Mouse (Mus musculus): Measurements from ENCODE around the gene Gm614.

DNA sequence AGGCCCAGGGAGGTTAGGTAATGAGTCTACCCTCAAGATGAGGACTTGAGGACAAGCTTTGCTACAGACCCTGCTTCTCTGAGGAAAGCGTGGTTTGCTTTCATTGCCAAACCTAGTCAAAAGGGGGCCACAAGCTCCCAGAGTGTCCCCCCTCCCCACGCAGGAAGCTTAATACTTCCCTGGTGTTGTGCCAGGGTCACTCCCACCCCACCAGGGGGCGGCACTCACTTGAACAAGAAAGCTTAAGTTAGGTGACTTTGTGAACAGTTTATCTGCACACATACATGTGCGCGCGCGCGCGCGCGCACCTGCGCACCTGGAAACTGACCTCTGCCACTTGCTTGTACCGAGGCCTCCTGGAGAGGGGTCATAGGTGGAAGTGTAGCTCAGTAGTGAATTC lies 7.2 kb downstream of the Gm614 start:
- TF ChIP-seq CTCF (IDR thresholded peaks at IDR 0.05; ENCODE audit: low read depth) (peak; percentile 51), EP300 (IDR thresholded peaks at IDR 0.05; ENCODE audit: low read depth) (no peak)

Measured in liver, postnatal 0 days (tissue).